Mouse (Mus musculus) c-Kit-positive CD71-positive TER-119-negative erythroid progenitor cells, embryonic 14.5 days (primary cell): ENCODE measurements at regions not wholly inside any gene's neighbourhood (a gene's known extent, or its start where the extent isn't known, plus 50 kb on each side); places are given as distances from the start of the nearest gene placed in this dataset.

Source experiments
- DNase-seq: peaks from one replicate; pipeline ENCODE4 v3.0.0-alpha.2; 2013; ENCODE audit warnings: low read depth

DNA sequence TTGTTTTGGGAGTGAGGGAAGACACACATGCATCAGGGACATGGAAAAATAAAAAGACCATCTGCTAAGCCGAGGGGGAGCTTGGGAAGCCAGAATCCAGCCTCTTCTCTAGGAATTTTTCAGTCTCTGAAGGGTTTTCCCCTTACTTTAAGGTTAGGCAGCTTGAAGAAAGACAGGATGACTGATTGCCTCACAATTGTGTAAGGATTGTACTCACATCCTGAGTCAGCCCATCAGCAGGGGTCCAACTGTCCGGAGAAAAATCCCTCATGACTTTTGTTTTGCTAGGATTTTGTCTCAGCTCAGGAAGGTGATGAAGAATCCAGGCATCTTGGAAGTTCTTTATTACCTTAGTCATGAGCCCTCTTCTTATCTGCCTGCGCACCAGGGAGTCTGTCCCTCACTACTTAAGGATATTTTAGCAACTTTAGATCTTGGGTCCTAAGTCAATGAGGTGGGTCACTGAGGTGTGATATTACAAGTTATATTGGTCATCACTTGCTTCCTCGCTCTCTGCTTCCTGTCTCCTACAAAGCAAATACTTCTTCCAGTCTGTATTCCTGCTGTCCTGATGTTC lies 65.8 kb upstream of the Bmp2k start:
- no peak for DNase-seq

DNA sequence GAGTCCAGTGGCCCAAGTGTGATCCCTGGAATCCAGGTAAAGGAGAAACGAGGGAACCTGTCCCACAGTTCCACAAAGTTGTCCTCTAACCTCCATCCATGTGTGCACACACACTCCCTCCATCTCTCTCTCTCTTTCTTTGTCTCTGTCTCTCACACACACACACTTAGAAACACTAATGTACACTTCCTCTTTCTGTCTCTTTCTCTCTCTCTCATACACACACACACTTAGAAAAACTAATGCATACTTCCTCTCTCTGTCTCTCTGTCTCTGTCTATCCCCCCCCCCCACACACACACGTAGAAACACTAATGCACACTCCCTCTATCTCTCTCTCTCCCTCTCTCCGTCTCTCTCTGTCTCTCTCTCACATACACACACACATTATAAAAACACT lies 61.2 kb upstream of the Bmp2k start:
- DNase-seq, result no peak

DNA sequence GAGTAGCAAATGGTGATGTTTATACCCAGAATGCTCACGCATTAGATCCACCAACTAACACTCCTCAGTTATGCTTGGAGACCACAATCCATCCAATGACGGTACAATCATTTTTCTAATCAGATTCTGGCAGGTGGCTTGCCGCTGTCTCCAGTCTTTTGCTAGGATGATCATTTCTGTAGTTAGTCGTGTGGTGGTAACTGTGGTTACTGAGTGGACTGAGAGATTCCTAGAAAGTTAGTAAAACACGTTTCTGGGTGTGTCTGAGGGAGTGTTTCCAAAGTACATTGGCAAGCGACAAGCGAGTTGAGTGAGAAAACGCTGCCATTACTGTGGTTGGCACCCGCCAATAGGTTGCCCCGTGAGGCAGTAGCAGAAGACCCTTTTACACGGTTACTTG lies 58.8 kb upstream of the Bmp2k start:
- DNase-seq, result no peak

DNA sequence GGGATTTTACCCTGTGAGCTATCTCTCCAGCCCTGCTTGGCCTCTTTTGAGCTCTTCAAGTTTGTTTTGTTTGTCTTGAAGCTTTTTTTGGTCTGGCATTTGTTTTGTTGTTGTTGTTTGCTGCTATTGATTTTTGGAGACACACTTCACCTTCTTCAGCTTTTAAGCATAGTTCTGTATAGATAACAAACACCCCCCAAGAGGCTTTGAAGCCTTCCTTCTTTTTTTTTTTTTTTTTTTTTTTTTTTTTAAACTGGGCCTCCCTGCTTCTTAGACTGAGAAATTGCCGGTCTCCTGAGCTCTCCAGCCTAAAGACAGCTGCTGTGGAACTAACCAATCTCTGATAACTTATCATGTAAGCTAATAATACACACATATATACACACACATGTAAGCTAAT lies 58.2 kb upstream of the Bmp2k start:
- no peak for DNase-seq

DNA sequence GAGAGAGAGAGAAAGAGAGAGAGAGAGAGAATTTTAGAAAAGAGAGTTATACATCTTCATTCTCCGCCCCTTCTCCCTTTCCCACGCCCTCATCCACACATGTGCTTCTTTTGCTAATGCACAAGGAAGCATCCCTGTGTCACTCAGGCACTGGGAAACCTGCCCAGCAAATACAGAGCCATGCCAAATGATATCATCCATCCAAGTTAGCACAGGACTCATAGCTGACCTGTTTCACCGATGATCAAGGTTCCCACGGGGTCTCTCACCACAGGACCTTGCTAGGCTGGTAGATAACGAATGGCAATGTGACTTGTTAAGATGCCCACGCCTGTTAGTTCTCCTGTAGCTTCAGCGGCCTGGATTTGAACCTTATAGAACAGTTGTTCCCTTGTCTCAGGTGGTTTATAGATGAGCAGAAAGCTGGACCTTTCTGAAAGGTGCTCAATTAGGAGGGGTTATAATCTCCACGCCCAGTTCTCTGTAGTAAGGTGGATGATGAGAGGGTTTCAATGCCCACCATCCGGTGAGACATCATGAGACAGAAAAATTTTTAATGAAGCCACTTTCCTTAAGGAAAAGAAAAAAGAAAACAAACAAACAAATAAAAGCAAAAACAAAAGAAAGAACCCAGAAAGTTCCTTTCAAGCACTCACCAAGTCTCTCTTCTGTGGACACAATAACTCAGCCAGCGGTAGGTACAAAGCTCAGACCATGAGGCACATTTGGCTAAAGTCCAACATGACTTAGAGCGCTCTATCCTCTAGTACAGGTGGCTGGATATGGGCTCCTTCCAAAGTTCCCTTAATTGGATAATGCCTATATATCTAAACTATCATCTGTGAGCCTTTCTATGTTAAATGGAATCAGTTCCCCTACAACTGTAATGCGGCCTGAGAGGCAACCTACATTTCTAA lies 57.1 kb upstream of the Bmp2k start:
- no peak for DNase-seq

DNA sequence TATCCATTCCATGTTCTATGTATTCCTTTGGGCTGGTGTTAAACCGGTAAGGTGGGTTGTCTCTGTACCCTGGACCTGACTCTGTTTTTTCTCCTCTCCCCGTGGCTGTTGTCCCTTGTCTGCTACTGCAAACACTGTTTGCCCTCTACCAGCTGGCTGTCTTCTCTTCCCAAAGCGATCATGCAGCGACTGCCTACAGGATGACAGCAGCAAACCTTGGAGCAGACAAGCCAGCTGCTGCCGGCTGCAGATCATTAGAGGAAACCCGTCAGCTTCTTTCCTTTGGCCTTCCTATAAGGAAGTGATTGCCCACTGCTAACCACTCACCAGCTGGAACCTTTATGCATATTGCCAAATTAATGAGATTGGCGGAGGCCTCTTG lies 56.4 kb upstream of the Bmp2k start:
- no peak for DNase-seq

DNA sequence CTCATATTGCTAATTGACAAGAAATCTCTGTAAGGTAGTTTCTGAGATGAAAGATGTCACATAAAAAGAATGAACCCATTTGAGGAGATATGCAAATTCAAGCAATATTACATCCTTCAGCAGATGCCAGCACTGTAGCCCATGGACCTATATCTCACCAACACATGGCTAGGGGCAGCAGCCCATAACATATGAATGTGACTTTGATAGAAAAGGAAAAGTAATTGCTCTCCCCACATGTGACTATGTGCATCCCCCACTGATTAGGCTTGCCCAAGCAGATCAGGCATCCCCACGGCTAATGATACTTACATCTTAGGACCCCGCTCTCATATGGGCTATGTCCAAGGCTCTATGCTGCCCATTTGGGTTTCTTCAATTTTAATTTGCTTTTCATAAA lies 56.0 kb upstream of the Bmp2k start:
- DNase-seq, result no peak
